Mouse (Mus musculus) neutrophil, adult 83 days (primary cell): Measurements from ENCODE around the gene Rab3d. TPM values are rescaled to one million over a fixed set of nuclear protein-coding genes. Genes with fewer than 3 reads are reported as not detected.

Source experiments
- total RNA-seq, 2 experiments: library from RNA; stranded (reverse); gene quantifications; one replicate each; pipeline ENCODE4 v1.2.4; 2023

Rab3d gene
- 100 to 1,000 TPM; 154 to 156 TPM for total RNA-seq

GRCm38 (mm10) chr9:21918035-21918592 lies at the start of gene Rab3d:
TSS of gene Rab3d (minus strand) at chr9:21918192.

DNA sequence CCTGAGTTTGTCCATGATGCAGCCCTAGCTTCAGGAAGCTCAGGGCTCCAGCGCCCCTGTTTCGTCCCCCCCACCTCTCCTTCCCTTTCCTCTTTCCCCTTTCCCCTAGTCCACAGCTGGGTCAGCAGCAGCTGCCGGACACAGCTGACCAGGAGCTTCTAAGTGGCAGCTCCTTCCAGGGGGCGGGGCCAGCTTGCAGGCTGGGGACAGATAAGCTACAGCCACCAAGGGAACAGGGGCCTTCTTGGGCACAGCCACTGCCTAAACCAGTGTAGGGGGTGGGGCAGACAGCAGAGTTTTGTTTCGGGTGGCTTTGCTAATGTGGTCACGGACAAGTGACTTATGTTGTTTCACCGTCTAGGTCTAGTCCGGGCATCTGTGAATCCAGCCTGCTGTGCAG lies 45.4 kb upstream of the Rab3d start, which contains the start of gene Epor:
Gene Epor, minus strand, starts transcription at position 90 of the 400 bp plus-strand sequence.

GRCm38 (mm10) chr9:21955570-21956281 lies 37.7 kb upstream of the Rab3d start, which contains the start of gene Swsap1:
TSS of gene Swsap1 (plus strand) at chr9:21955755.

DNA sequence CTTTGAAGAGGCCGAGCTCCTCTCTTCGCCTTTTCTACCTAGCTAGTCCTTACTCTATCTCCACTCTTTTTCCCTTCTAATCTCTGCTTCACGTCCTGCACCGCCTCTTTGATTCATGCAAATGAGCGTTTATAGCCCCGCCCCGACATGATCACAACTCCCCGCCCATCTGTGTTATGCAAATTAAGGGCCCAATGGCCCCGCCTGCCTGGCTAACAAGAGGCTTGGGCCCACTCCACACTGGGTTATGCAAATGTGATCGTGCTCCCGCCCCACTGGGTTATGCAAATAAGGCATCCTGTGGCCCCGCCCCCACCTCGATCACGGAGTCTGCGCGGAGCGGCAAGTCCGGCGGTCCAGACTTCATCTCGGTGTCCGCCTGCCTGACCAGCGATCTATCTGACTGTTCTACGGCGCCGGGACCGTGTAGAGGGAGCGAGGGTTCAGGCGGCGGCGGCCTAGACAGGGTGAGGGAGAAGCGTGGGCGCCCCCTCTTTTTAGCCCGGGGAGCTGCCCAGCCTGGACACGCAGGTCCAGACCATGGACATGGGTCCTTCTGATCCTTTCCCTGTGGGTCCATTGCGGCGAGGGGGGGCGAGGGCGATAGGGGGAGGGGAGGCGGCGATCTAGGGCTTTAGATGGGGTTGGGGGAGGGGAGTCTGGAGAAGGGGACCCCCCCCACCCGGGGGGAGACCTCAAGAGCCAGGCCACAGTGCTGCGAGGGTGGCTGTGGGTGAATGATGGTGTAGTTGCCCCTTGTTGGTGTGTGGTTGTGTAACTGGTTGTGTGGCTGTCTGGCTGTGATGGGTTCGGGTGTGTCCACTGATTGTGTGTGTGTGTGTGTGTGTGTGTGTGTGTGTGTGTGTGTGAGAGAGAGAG lies 18.9 kb upstream of the Rab3d start, which contains the start of gene Plppr2:
Gene Plppr2, plus strand, starts transcription at position 342 of the 879 bp plus-strand sequence.

DNA sequence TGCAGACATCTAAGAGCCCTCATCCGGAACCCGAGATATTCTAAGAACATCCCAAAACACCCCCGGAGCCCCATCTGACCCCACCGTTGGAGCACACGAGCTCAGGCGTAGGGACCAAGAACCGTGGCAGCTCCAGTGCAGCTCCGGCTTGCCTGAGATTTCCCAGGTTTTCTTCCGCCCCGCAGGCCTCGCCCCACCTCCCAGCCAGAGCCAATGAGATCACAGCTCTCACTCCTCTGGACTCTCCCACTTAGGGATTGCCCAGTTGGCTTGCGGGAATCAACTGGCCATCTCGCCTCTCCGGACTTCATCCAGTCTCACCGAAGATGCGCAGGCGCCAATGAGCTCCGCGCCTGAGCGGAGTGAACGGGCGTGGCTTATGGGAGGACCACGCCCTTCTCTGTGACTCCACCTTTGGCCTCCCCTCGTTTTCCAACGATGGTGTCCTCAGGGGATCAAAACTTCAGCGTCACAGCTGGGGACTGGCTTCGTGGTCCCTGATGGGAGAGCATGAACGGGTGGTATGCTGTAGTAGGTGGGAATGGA lies 9.3 kb upstream of the Rab3d start, which contains the start of the genes Ccdc159 and Tmem205:
Gene Ccdc159, plus strand, starts transcription at position 264 of the 546 bp plus-strand sequence.
Gene Tmem205, minus strand, starts transcription at position 349 of the 546 bp plus-strand sequence.

Other genes with a start within 250 kb of the Rab3d start
- 10 to 100 TPM; 57.9 to 62.6 TPM for gene Ldlr, start 194.7 kb downstream of the Rab3d start, total RNA-seq
- gene Spc24, start 157.9 kb downstream of the Rab3d start, total RNA-seq: 10 to 100 TPM; 32.1 to 43.7 TPM
- gene Kank2, start 119.4 kb downstream of the Rab3d start, total RNA-seq: under 1 TPM; 0.70 to 0.84 TPM
- not detected for gene Angptl8, start 82.7 kb downstream of the Rab3d start, total RNA-seq
- gene Dock6, start 65.6 kb downstream of the Rab3d start, total RNA-seq: 1 to 10 TPM; 2.6 to 4.3 TPM
- 1 to 10 TPM in 1 of 2 experiments, under 1 TPM in 1; 0.77 to 1.5 TPM for gene Ccdc159, start 9.3 kb upstream of the Rab3d start, total RNA-seq
- 10 to 100 TPM; 17.0 to 20.7 TPM for gene Tmem205, start 9.4 kb upstream of the Rab3d start, total RNA-seq
- 1 to 10 TPM; 1.2 to 1.4 TPM for gene Plppr2, start 18.8 kb upstream of the Rab3d start, total RNA-seq
- 1 to 10 TPM; 4.3 to 4.5 TPM for gene Swsap1, start 37.6 kb upstream of the Rab3d start, total RNA-seq
- 10 to 100 TPM in 1 of 2 experiments, 1 to 10 TPM in 1; 10.0 to 15.7 TPM for gene Epor, start 45.3 kb upstream of the Rab3d start, total RNA-seq
- gene Rgl3, start 71.3 kb upstream of the Rab3d start, total RNA-seq: not detected
- gene Ccdc151, start 84.4 kb upstream of the Rab3d start, total RNA-seq: not detected
- gene Prkcsh, start 84.6 kb upstream of the Rab3d start, total RNA-seq: 10 to 100 TPM; 55.2 to 67.9 TPM
- under 1 TPM in 1 of 2 experiments, not detected in 1; 0.55 TPM for gene Elavl3, start 133.8 kb upstream of the Rab3d start, total RNA-seq
- gene Gm49318, start 153.1 kb upstream of the Rab3d start, total RNA-seq: not detected
- 1 to 10 TPM; 9.0 to 9.7 TPM for gene Zfp653, start 153.2 kb upstream of the Rab3d start, total RNA-seq
- gene Ecsit, start 167.2 kb upstream of the Rab3d start, total RNA-seq: 1 to 10 TPM; 8.6 to 8.7 TPM
- not detected for gene Cnn1, start 181.0 kb upstream of the Rab3d start, total RNA-seq
- gene Elof1, start 199.0 kb upstream of the Rab3d start, total RNA-seq: 10 to 100 TPM; 34.9 to 42.1 TPM
- 10 to 100 TPM; 28.6 to 38.7 TPM for gene Acp5, start 217.5 kb upstream of the Rab3d start, total RNA-seq
- 10 to 100 TPM; 15.4 to 16.0 TPM for gene Pigyl, start 238.7 kb upstream of the Rab3d start, total RNA-seq